Mouse (Mus musculus): Measurements from ENCODE around the gene Atp13a3.
"Not testable (repeated sequence)": the region's sequence is repeated elsewhere in the genome, so short reads cannot be mapped to it uniquely, and the experiment has no call there.

Atp13a3 gene

GRCm38 (mm10) chr16:30410914-30411313, 5.1 kb upstream of the Atp13a3 start:
- DNase-seq = no peak

GRCm38 (mm10) chr16:30407513-30407912, 1.7 kb upstream of the Atp13a3 start:
- no peak for DNase-seq

DNA sequence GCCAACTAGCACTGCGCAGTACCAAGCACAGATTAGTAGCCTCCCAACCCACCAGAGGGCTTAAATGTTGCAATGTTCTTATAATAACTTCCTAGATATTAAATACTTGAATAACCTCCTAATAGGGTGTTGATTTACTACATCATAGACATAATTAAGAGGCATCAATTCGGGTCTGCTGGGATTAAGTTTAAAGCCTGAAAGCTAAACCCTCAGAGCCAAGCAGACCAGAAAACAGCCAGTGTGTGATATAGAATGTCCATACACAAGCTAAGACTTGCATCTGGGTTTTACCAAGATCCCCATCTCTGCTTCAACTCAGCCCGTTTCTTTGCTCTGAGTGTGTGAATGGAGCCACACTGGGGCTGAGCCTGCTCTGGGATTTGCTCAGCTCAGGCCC, 2.2 kb downstream of the Atp13a3 start:
- DNase-seq = no peak

DNA sequence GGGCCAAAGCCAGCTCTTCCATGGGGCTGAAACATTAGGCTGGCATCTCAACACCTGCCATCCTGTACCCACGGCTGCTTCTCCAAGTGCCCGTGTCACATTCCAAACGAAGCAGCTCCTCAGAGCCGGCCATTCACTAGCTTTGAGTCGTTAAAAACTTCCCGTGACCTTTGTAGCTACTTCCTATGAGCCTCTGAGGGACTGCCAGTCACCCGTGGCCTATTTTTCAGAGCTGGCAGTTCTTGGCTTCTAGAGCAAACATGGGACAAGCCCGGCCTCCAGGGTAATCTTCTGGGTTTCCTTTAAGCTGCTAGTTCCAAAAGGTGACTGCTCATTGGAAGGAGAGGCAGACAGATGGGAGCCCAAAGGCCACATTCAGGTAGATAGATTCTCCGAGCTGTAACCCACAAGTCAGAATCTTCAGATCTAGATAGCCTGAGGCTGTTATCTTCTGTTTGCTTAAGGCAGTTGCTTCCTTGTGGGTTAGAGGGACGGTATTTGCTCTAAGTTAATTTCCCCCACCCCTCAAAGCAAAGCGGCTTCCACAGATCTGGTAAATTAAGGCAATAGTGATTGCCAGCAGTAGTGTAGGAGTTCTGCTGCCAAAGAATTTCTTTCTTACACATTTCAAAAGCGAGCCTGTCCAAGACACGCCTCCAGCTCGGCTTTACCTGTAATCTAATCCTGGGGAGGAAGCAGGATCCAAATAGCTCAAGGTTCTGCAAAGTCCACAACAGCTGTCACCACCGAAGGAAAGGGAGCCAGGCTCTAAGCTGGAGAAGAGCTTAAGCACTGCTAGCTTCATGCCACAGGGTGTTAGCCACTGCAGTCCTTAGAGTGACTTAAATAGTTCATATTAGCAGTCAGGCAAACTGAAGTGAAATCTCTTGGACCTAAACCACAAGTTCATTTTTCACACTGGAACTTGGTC, 8.4 kb downstream of the Atp13a3 start:
- no peak for DNase-seq

GRCm38 (mm10) chr16:30395136-30395535, 10.6 kb downstream of the Atp13a3 start:
- peak; percentile 41 for DNase-seq

DNA sequence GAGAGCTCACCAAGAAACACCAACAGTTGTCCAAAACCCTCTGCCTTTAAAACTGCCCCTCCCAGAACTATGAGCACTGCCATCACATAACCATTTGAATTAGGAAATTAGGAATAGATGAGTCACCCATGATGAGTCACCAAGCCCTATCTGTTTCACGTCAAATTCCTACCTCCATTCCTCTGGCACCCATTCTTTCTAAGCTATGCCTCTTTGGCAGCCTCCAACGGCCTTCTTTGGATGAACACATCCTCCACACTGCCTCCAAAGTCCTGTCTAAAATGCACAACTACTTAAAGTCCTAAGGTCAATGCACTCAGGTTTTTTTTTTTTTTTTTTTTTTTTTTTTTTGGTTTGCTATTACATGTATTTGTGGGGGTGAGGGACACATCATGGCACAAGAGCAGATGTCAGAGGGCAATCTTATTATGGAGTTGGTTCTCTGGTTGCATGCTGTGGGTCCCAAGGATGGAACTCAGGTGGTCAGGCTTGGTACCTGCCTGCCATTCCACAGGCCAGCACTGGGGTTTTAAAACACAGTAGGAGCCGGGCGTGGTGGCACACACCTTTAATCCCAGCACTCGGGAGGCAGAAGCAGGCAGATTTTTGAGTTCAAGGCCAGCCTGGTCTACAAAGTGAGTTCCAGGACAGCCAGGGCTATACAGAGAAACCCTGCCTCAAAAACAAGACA, 15.0 kb downstream of the Atp13a3 start:
- DNase-seq = no peak

- DNase-seq = peak; percentile 18
Observed at GRCm38 (mm10) chr16:30389831-30390649, 15.7 kb downstream of the Atp13a3 start.

GRCm38 (mm10) chr16:30389210-30389684, 16.5 kb downstream of the Atp13a3 start:
- DNase-seq = peak; percentile 13

- DNase-seq = peak; percentile 91
Observed at GRCm38 (mm10) chr16:30388522-30389209, 17.1 kb downstream of the Atp13a3 start.

DNA sequence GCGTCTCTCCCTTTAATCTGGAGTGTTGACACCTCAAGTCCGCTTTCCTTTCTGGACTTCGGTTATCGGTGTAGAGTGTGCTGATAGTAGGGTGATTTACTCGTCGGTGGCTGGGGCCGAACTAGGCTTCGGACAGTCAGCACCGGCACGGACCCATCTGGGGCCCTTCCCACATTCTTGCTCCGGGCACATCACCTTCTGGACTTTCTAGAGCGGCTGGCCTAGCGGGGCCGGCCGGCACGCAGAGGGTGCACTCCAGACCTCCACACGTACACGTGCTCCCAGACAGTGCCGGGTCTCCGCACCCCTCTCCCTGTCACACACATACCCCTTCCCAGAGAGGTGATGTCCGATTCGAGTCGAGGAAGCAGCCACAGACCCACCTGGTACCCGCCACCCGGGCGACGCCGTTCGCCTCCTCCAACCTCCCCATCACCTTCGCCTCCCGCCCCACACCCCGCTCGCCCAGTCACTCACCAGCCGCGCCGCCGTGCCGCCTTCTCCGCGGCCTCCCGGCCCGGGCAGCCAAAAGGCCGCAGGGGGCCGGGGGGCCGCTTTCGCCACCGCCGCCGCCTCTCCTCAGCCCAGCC, 17.8 kb downstream of the Atp13a3 start:
- peak; percentile 6 for DNase-seq

- DNase-seq = no peak
Observed at GRCm38 (mm10) chr16:30386911-30387439, 18.8 kb downstream of the Atp13a3 start.

DNA sequence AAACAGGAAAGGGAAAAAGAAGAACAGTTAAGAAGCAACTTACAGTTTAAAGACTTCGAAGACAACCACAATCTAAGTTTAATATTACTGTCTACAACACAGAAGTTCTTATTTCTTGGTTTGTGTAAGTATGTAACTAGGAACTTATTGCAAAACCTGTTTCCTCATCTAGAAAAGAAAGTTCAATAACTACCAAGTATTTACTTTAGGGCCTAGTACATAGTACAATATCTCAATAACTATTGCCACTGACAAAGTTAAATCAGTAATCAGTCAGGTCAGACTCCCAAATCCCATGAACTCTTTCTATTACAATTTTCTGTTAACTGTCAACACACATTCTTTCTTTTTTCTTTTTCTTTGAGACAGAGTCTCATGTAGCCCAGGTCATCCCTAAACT, 20.2 kb downstream of the Atp13a3 start:
- DNase-seq = no peak

DNA sequence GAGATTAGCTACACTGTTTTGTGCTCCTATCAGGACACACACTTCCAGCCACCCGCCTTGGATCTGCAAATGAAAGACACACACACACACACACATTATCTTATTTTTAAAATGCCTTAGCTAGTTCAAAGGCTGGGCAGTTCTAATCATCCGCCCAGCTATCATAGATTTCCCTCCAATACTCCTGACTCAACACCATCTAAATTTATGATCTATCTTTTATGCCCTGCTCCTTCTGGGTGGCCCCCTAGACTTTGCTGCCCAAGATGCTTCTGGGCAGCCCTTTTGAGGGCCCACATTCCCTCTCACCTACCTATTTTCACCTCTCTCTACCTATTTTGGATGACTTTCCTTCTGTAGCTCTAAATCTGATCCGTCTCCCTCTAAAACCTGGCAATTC, 29.5 kb downstream of the Atp13a3 start:
- no peak for DNase-seq

DNA sequence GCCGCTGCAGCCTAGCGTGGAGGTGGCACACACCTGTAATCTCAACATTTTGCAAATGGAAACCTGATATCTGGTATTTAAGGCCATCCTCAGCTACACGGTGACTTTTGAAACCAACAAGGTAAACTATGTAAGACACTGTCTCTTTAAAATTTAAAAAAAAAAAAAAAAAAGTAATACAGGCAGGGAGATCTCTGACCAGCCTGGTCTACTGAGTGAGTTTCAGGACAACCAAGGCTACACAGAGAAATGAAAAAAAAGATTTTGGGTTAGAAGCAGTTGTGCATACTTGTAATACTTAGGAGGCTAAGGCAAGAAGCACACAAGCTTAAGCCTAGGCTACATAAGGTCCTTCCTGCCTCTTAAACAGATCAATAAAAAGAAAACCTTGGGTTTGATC, 30.8 kb downstream of the Atp13a3 start:
- no peak for DNase-seq

- DNase-seq = peak; percentile 53
Observed at GRCm38 (mm10) chr16:30374266-30374665, 31.5 kb downstream of the Atp13a3 start.

DNA sequence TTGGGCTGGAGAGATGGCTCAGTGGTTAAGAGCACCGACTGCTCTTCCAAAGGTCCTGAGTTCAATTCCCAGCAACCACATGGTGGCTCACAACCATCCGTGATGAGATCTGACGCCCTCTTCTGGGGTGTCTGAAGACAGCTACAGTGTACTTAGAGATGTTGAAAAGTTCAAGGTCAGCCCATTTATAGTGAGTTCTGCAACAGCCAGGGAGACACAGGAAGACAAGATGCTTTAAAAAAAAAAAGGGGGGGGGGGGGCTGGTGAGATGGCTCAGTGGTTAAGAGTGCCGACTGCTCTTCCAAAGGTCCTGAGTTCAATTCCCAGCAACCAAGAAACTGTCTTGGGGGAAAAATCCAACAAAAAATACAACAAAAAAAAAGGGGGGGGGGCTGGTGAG, 32.5 kb downstream of the Atp13a3 start:
- not testable (repeated sequence) for DNase-seq

DNA sequence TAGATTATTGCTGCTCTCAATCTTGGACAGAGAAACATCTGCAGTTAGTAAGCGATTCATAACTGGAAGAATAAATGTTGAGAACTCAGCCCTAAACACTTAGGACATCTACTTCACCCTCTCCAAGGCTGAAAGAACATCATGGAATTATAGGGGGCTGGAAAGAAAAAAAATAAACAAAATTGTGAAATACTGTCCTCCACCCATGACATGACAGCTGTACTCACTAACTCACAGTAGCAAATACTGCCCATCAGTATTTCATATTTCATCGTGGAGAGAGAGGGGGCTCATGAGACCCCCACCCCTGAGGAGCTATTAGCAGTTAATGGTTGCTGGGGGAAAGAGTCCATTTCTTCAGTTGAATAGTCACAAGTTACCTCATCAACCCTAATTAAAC, 38.4 kb downstream of the Atp13a3 start:
- DNase-seq = no peak

DNA sequence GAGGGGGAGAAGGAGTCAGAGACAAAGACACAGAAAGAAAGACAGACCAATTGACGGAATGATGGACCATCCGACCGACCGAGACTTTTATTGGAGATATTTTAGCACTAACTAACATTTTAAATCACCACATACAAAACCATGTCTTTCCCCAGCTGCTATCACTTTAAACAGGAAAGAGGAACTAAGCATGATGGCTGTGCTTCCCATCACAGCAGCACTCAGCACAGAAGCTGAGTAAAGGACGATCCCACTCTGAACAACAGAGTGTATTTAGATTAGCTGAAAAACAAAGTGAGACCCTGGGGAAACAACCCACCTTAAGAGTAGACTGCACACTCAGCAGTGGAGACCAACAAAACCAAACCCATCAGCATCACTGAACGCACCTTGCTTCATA, 41.2 kb downstream of the Atp13a3 start:
- DNase-seq = no peak

- DNase-seq = no peak
Observed at GRCm38 (mm10) chr16:30362528-30362927, 43.2 kb downstream of the Atp13a3 start.

- DNase-seq = not testable (repeated sequence)
Observed at GRCm38 (mm10) chr16:30353489-30353888, 52.3 kb downstream of the Atp13a3 start.

- DNase-seq = no peak
Observed at GRCm38 (mm10) chr16:30314236-30314635, 91.5 kb downstream of the Atp13a3 start.

- no peak for DNase-seq
Observed at GRCm38 (mm10) chr16:30310647-30311046, 95.1 kb downstream of the Atp13a3 start, which contains the start of gene Gp5. Gene Gp5 (minus strand): TSS chr16:30310779.
